Mouse (Mus musculus) olfactory bulb, adult 2 months (tissue): ENCODE data around the gene Morc1.

Source experiments
- CTCF ChIP-seq: fragments of 200-500 bp; IDR thresholded peaks from 2 replicates; pipeline ENCODE4 v1.5.1; 2012; ENCODE audit warnings: low read depth, mild to moderate bottlenecking, low read length, moderate library complexity; ENCODE audit not compliant: insufficient read depth
- POLR2A ChIP-seq: fragments of 200-500 bp; IDR thresholded peaks from 2 replicates; pipeline ENCODE4 v1.6.1; 2012; ENCODE audit warnings: mild to moderate bottlenecking, low read depth, low read length, moderate library complexity; ENCODE audit not compliant: insufficient read depth

DNA sequence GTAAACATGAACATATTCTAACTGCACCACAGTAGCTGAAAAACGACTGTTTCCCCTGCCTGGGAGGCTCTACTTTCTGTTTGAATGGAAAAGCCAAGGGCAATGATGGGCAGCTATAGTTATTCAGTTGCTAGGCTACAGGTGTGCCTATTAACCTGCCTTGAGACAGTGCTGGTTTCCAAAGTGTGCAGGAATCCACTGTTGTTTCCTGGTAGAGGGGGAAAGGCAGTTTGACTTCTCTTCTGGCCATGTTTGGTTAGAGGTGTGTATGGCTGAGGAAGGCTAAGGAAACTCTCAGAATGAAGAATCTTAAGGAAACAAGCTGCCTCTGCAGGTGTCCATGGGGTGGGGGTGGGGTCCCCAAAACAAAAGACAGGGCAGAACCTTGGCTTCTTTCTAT is 179.8 kb downstream of the Morc1 start:
- TF ChIP-seq CTCF (no peak), POLR2A (no peak)
